Comparison of ENCODE assay signal across 30 mouse cellular contexts in the genomic region with DNA sequence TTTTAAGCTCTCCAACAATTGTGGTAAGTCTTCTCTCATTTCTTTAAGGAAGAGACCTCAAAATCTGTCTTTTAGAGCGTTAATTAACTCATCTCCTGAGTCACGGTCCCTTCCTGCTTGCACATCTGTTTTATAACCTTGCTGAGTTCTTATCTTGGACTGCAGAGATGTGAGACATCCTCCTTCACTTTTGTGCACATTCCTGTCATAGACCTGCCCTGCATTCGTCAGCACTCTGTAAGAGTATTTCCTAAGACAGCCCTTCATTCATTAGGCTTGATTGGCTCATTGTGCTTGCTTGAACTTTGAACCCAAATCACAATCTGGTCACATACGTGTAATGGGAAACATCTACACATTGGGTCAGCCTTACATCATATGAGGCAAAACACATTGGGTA.
"Had no signal": no experiment of that assay in that cellular context is flagged by ENCODE, and none has a peak within 500 bp of the region (broad histone marks: within the 10 kb centered on the region; RNA-seq: fewer than 3 reads in every experiment).

No protein-coding gene starts in this region.

- H3K27me3 ChIP-seq: heart, embryonic 12.5 days; heart, embryonic 13.5 days; heart, embryonic 15.5 days; hindbrain, embryonic 12.5 days; hindbrain, embryonic 13.5 days; hindbrain, embryonic 15.5 days; intestine, embryonic 15.5 days; kidney, embryonic 15.5 days had no signal

- DNase-seq: heart, postnatal 10 days; heart, postnatal 14 days; heart, postnatal 36 days; heart, postnatal 4 days; kidney, adult 11 months; kidney, adult 18-20 months; kidney, adult 2 months; kidney, adult 8-10 months; kidney, adult 9 months; kidney, postnatal 10 days; kidney, postnatal 14 days; kidney, postnatal 25 days; kidney, postnatal 36 days; kidney, postnatal 4 days; layer of hippocampus, adult 9-11 months; layer of hippocampus, postnatal 36 days had no signal

- H3K36me3 ChIP-seq: heart, embryonic 12.5 days; heart, embryonic 13.5 days; heart, embryonic 15.5 days; hindbrain, embryonic 10.5 days; hindbrain, embryonic 12.5 days; hindbrain, embryonic 13.5 days; hindbrain, embryonic 15.5 days; intestine, embryonic 15.5 days; kidney, embryonic 15.5 days had no signal

- H3K27ac ChIP-seq: heart, embryonic 13.5 days; heart, embryonic 15.5 days; hindbrain, embryonic 10.5 days; hindbrain, embryonic 12.5 days; hindbrain, embryonic 13.5 days; hindbrain, embryonic 14.5 days; hindbrain, embryonic 15.5 days; hindbrain, postnatal 0 days; intestine, embryonic 15.5 days; kidney, embryonic 15.5 days; kidney, postnatal 0 days; layer of hippocampus, adult 2 months; left cerebral cortex, adult 2 months had no signal

- H3K4me3 ChIP-seq: heart, embryonic 12.5 days; heart, embryonic 13.5 days; heart, embryonic 15.5 days; hindbrain, embryonic 10.5 days; hindbrain, embryonic 12.5 days; hindbrain, embryonic 13.5 days; hindbrain, embryonic 15.5 days; intestine, embryonic 15.5 days; kidney, embryonic 15.5 days; layer of hippocampus, adult 2 months; left cerebral cortex, adult 2 months had no signal

- H3K4me1 ChIP-seq: heart, embryonic 12.5 days; heart, embryonic 13.5 days; heart, embryonic 15.5 days; hindbrain, embryonic 10.5 days; hindbrain, embryonic 12.5 days; hindbrain, embryonic 13.5 days; intestine, embryonic 15.5 days; kidney, embryonic 15.5 days had no signal
